Comparison of ENCODE assay signal across 7 mouse cellular contexts in genomic region chr2:118901175-118902031, GRCm38 (mm10). TPM values are rescaled to one million over a fixed set of nuclear protein-coding genes. Genes with fewer than 3 reads are reported as not detected.
DNase-seq lines count a peak whose midpoint lies in the region; ATAC-seq lines count a peak whose summit lies in the region.

No protein-coding gene starts in this region.

- H3K36me3 ChIP-seq in intestine, embryonic 15.5 days = no peaks in the 10 kb centered on the region
- H3K36me3 ChIP-seq in midbrain, embryonic 11.5 days (ENCODE audit: control insufficient read depth, insufficient read depth, low read length) = no peaks in the 10 kb centered on the region

- intact Hi-C loops in gastrocnemius, postnatal 36 days (cut with DNase I) = loop anchor here (2.0 to 10.0 kb wide), 2 partner anchors 73 to 283 kb away; no protein-coding TSS in a partner anchor
- intact Hi-C loops in left cerebral cortex, postnatal 36 days (cut with DNase I) = loop anchor here (2.0 kb wide), 1 partner anchor 73 kb away; no protein-coding TSS in a partner anchor

- ATAC-seq in intestine, embryonic 15.5 days = peak; percentile 94
- ATAC-seq in midbrain, embryonic 11.5 days (ENCODE audit: low FRiP score) = peak; percentile 92

- H3K9ac ChIP-seq in intestine, embryonic 15.5 days = peak overlapping the region; percentile 79
- peak overlapping the region; percentile 83 for H3K9ac ChIP-seq in midbrain, embryonic 11.5 days (ENCODE audit: low read length)

- H3K9me3 ChIP-seq in intestine, embryonic 15.5 days = no peaks in the 10 kb centered on the region
- H3K9me3 ChIP-seq in midbrain, embryonic 11.5 days (ENCODE audit: control insufficient read depth, low read length) = no peaks in the 10 kb centered on the region

- peak overlapping the region; percentile 85 for H3K27ac ChIP-seq in intestine, embryonic 15.5 days
- peak overlapping the region; percentile 74 for H3K27ac ChIP-seq in midbrain, embryonic 11.5 days (ENCODE audit: low read depth, low read length)

- peak overlapping the region; percentile 99 for H3K4me2 ChIP-seq in intestine, embryonic 15.5 days (replicated peaks)
- peak overlapping the region; percentile 95 for H3K4me2 ChIP-seq in midbrain, embryonic 11.5 days

- peak overlapping the region; percentile 90 for H3K4me3 ChIP-seq in intestine, embryonic 15.5 days (replicated peaks)
- H3K4me3 ChIP-seq in midbrain, embryonic 11.5 days (ENCODE audit: low read depth, low read length) = peak overlapping the region; percentile 97

- WGBS in intestine, embryonic 15.5 days = under 1% methylated on average over 79 of the region's 120 CpGs
- WGBS in midbrain, embryonic 11.5 days = under 1% methylated on average over 96 of the region's 120 CpGs

- H3K4me1 ChIP-seq in intestine, embryonic 15.5 days (replicated peaks) = peaks cover 43% of the 10 kb centered on the region
- H3K4me1 ChIP-seq in midbrain, embryonic 11.5 days (ENCODE audit: control insufficient read depth, insufficient read depth, low read length) = peaks cover 35% of the 10 kb centered on the region

- DNase-seq in adrenal gland, adult 2 months = peak; percentile 99
- DNase-seq in embryo, embryonic 11.5 days (ENCODE audit: low read depth, low spot score) = peak; percentile 86
- peak; percentile 94 to 97 for DNase-seq in gastrocnemius, postnatal 36 days
- DNase-seq in left cerebral cortex, postnatal 36 days (ENCODE audit: low spot score in 2 of 2) = peak; percentile 98
- peak; percentile 98 for DNase-seq in midbrain, embryonic 11.5 days (ENCODE audit: low spot score, missing footprints)
- DNase-seq in skeletal muscle tissue, adult 2 months (ENCODE audit: low read depth, low spot score) = peak; percentile 95

- peaks cover 44% of the 10 kb centered on the region for H3K27me3 ChIP-seq in intestine, embryonic 15.5 days (replicated peaks)
- H3K27me3 ChIP-seq in midbrain, embryonic 11.5 days (ENCODE audit: control insufficient read depth, insufficient read depth, low read length) = peaks cover 39% of the 10 kb centered on the region

RNA-seq across cellular contexts. Expression of gene Bahd1, which starts 1.2 kb away (rescaled TPM):
- 10 to 100 TPM; 36.5 to 46.0 TPM for total RNA-seq in adrenal gland, adult 2 months (2021)
- polyA plus RNA-seq in adrenal gland, adult 2 months (2012; rRNA removed) = 59.5 and 60.3 TPM in 2 replicates
- total RNA-seq in gastrocnemius, postnatal 36 days (2021) = 1 to 10 TPM; 3.5 to 5.5 TPM
- polyA plus RNA-seq in intestine, embryonic 15.5 days (2015; fragmentation: Nextera tagmentation; extraction: Ambion mirVana) = 5.1 and 5.4 TPM in 2 replicates
- total RNA-seq in left cerebral cortex, postnatal 36 days (2021) = 10 to 100 TPM; 40.4 to 45.0 TPM
- polyA plus RNA-seq in midbrain, embryonic 11.5 days (2014; fragmentation: Nextera tagmentation; extraction: Ambion mirVana) = 1.4 and 1.5 TPM in 2 replicates

RNA-seq across cellular contexts. Expression of gene Chst14, which starts 24.9 kb away (rescaled TPM):
- 10 to 100 TPM in 1 of 2 experiments, 1 to 10 TPM in 1; 7.8 to 15.7 TPM for total RNA-seq in adrenal gland, adult 2 months (2021)
- polyA plus RNA-seq in adrenal gland, adult 2 months (2012; rRNA removed) = 21.6 and 22.0 TPM in 2 replicates
- total RNA-seq in gastrocnemius, postnatal 36 days (2021) = 1 to 10 TPM; 2.6 to 2.9 TPM
- polyA plus RNA-seq in intestine, embryonic 15.5 days (2015; fragmentation: Nextera tagmentation; extraction: Ambion mirVana) = 21.0 and 21.3 TPM in 2 replicates
- 1 to 10 TPM; 1.5 to 2.0 TPM for total RNA-seq in left cerebral cortex, postnatal 36 days (2021)
- polyA plus RNA-seq in midbrain, embryonic 11.5 days (2014; fragmentation: Nextera tagmentation; extraction: Ambion mirVana) = 17.3 and 19.2 TPM in 2 replicates

RNA-seq across cellular contexts. Expression of gene Ivd, which starts 39.6 kb away (rescaled TPM):
- 100 to 1,000 TPM; 245 to 355 TPM for total RNA-seq in adrenal gland, adult 2 months (2021)
- polyA plus RNA-seq in adrenal gland, adult 2 months (2012; rRNA removed) = 205 and 242 TPM in 2 replicates
- 100 to 1,000 TPM in 1 of 2 experiments, 10 to 100 TPM in 1; 94.6 to 149 TPM for total RNA-seq in gastrocnemius, postnatal 36 days (2021)
- 43.7 and 46.2 TPM in 2 replicates for polyA plus RNA-seq in intestine, embryonic 15.5 days (2015; fragmentation: Nextera tagmentation; extraction: Ambion mirVana)
- total RNA-seq in left cerebral cortex, postnatal 36 days (2021) = 10 to 100 TPM; 58.2 to 73.7 TPM
- polyA plus RNA-seq in midbrain, embryonic 11.5 days (2014; fragmentation: Nextera tagmentation; extraction: Ambion mirVana) = 40.5 and 44.4 TPM in 2 replicates

Comparison
In these comparisons a context has a peak if more than half of its experiments do, and no peak if none do; other contexts are left out.
1. Peak in every context shown above with its lines: DNase-seq, ATAC-seq, H3K4me3 ChIP-seq and H3K27ac ChIP-seq.
2. RNA of gene Bahd1, which starts 1.2 kb away (total RNA-seq): 36.5 to 46.0 TPM in adrenal gland, adult 2 months and 40.4 to 45.0 TPM in left cerebral cortex, postnatal 36 days; 3.5 to 5.5 TPM in gastrocnemius, postnatal 36 days; every median in the first group is over 4 times any median in the second.